Mouse (Mus musculus): ENCODE results near the gene Asmt. TPM values are rescaled to one million over a fixed set of nuclear protein-coding genes. Genes with fewer than 3 reads are reported as not detected.

Asmt gene
- polyA plus RNA-seq (2015; fragmentation: Illumina TruSeq; extraction: RNeasy Lipid Tissue Mini Kit (QIAGEN cat#74804); ENCODE audit: insufficient read depth, low read depth, low replicate concordance), result not detected

GRCm38 (mm10) chrX:170672594-170673092, at the start of gene Asmt:
Gene Asmt (plus strand): TSS chrX:170672644.

Data from pancreas, adult 10 weeks (tissue).